Mouse (Mus musculus): Measurements from ENCODE around the gene Tmem211.

GRCm38 (mm10) chr5:113210314-113210713 is 16.4 kb upstream of the Tmem211 start:
- TF ChIP-seq CTCF (IDR thresholded peaks at IDR 0.05; ENCODE audit: low read depth) (no peak), EP300 (IDR thresholded peaks at IDR 0.05; ENCODE audit: low read depth) (no peak)

Measured in liver, postnatal 0 days (tissue).